Mouse (Mus musculus) kidney, postnatal 0 days (tissue): ENCODE results near the gene Cnpy1. TPM values are rescaled to one million over a fixed set of nuclear protein-coding genes. Genes with fewer than 3 reads are reported as not detected.

Experiments
- ATAC-seq: fragments of 200-750 bp; cut with Nextera tagmentation; replicated peaks from 2 replicates; pipeline ENCODE4 v1.8.0; 2017; ENCODE audit warnings: low read depth, moderate number of reproducible peaks, moderate TSS enrichment, moderate library complexity; ENCODE audit not compliant: low FRiP score
- DNase-seq: peaks from one replicate; pipeline ENCODE4 v3.0.0-alpha.2; 2016; ENCODE audit warnings: low spot score
- H3K27ac ChIP-seq: fragments of 300-500 bp; sonication (generic); 2 replicates; pipeline ENCODE4 v1.5.1; 2014; ENCODE audit warnings: mild to moderate bottlenecking
- H3K27me3 ChIP-seq: fragments of 300-500 bp; sonication (generic); 2 replicates; pipeline ENCODE4 v1.6.1; 2014; ENCODE audit warnings: low read length, mixed read lengths; ENCODE audit not compliant: insufficient read depth
- H3K36me3 ChIP-seq: fragments of 300-500 bp; sonication (generic); 2 replicates; pipeline ENCODE4 v1.6.1; 2014; ENCODE audit warnings: low read length, mixed read lengths; ENCODE audit not compliant: insufficient read depth
- H3K4me1 ChIP-seq: fragments of 300-500 bp; sonication (generic); replicated peaks from 2 replicates; pipeline ENCODE4 v1.6.1; 2014; ENCODE audit warnings: antibody characterized with exemption, low read length, mixed read lengths; ENCODE audit not compliant: insufficient read depth
- H3K4me2 ChIP-seq: fragments of 300-500 bp; sonication (generic); 2 replicates; pipeline ENCODE4 v1.6.1; 2014; ENCODE audit warnings: mild to moderate bottlenecking, low read length, moderate library complexity, mixed read lengths
- H3K4me3 ChIP-seq: fragments of 300-500 bp; sonication (generic); replicated peaks from 2 replicates; pipeline ENCODE4 v1.5.1; 2014; ENCODE audit warnings: low read depth, low read length
- H3K9ac ChIP-seq: fragments of 300-500 bp; sonication (generic); 2 replicates; pipeline ENCODE4 v1.6.1; 2014; ENCODE audit warnings: low read depth, low read length
- H3K9me3 ChIP-seq: fragments of 300-500 bp; sonication (generic); replicated peaks from 2 replicates; pipeline ENCODE4 v1.6.1; 2016; ENCODE audit warnings: low read length, inconsistent platforms, mixed read lengths
- CTCF ChIP-seq: IDR thresholded peaks from 2 replicates; pipeline ENCODE4 v1.5.1; 2016; ENCODE audit warnings: antibody characterized with exemption, low read depth, mild to moderate bottlenecking, moderate library complexity
- WGBS: fragments of 180-500 bp; shearing (Covaris S2); extraction: QIAGEN DNeasy Blood & Tissue Kit; methylation state at CpG from one replicate; pipeline ENCODE4 v1.1.7; 2014; 5-methylcytosine and 5-hydroxymethylcytosine counted together
- polyA plus RNA-seq: library from polyadenylated mRNA; unstranded; fragments of >200 nt; fragmentation: Nextera tagmentation; extraction: Ambion mirVana; gene quantifications from 2 replicates; pipeline ENCODE4 v1.2.1, GENCODE M21; 2015

The Cnpy1 gene
- polyA plus RNA-seq, 1 experiment from 2014 or later, result 0.08 TPM

GRCm38 (mm10) chr5:28236098-28236497, 9.5 kb downstream of the Cnpy1 start:
- H3K9me3 ChIP-seq, result no peaks in the 10 kb centered on the region
- no peak overlapping the region for H3K4me2 ChIP-seq
- H3K27me3 ChIP-seq, result no peaks in the 10 kb centered on the region
- peak; percentile 18 for DNase-seq
- no peak overlapping the region for H3K27ac ChIP-seq
- H3K4me1 ChIP-seq, result no peaks in the 10 kb centered on the region
- WGBS, result 24% methylated on average over 6 of the region's 6 CpGs
- H3K9ac ChIP-seq, result no peak overlapping the region
- no peak overlapping the region for H3K4me3 ChIP-seq
- ATAC-seq, result no peak
- no peak for TF ChIP-seq CTCF
- H3K36me3 ChIP-seq, result no peaks in the 10 kb centered on the region

DNA sequence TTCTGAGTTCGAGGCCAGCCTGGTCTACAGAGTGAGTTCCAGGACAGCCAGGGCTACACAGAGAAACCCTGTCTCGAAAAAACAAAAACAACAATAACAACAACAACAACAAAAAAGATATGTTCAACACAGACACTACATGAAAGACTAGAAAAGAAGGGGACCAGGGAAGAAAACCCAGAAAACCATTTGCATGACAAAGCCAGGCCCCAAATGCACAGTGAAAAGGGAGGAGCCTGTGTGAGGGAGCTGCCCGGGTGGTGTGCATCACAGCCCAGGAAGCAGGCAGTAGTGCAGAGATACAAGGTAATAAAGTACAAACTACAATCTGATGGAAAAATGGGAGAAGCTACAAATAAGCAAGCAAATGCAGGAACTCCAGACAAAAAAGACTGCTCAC, 13.5 kb downstream of the Cnpy1 start:
- DNase-seq (no peak), ATAC-seq (no peak)
- no peak overlapping the region for H3K9ac ChIP-seq
- H3K27me3 ChIP-seq, result no peaks in the 10 kb centered on the region
- H3K4me1 ChIP-seq, result no peaks in the 10 kb centered on the region
- H3K4me2 ChIP-seq, result no peak overlapping the region
- no peaks in the 10 kb centered on the region for H3K9me3 ChIP-seq
- no peaks in the 10 kb centered on the region for H3K36me3 ChIP-seq
- no peak for TF ChIP-seq CTCF
- no peak overlapping the region for H3K27ac ChIP-seq
- 70% methylated on average over 3 of the region's 3 CpGs for WGBS
- H3K4me3 ChIP-seq, result no peak overlapping the region

DNA sequence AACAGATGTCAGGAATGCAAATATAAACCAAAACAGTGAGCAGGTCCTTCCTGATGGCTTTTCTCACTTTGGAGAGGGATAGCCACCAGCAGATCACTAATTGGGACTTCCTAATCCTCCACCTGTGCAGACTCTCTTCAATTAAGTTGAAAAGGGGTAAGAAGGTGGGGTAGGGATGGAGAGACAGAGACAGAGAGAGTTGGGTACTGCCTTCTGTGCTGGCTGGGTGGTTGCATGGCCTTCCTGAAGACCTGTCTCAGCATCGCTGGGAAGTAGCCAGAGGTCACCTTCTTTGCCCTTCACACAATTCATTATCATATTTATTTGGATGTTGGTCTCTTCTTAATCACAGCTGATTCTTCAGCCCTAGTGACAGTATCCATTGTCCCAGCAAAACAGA, 26.0 kb downstream of the Cnpy1 start:
- H3K4me1 ChIP-seq, result no peaks in the 10 kb centered on the region
- no peaks in the 10 kb centered on the region for H3K36me3 ChIP-seq
- no peak overlapping the region for H3K9ac ChIP-seq
- 73% methylated on average over 1 of the region's 1 CpGs for WGBS
- no peak for ATAC-seq
- H3K27me3 ChIP-seq, result no peaks in the 10 kb centered on the region
- no peak overlapping the region for H3K4me2 ChIP-seq
- no peak overlapping the region for H3K27ac ChIP-seq
- H3K4me3 ChIP-seq, result no peak overlapping the region
- H3K9me3 ChIP-seq, result no peaks in the 10 kb centered on the region
- TF ChIP-seq CTCF, result no peak
- DNase-seq, result no peak

- H3K9me3 ChIP-seq, result no peaks in the 10 kb centered on the region
- ATAC-seq, result no peak
- no peaks in the 10 kb centered on the region for H3K36me3 ChIP-seq
- no peak overlapping the region for H3K9ac ChIP-seq
- H3K27ac ChIP-seq, result no peak overlapping the region
- 64% methylated on average over 2 of the region's 2 CpGs for WGBS
- no peaks in the 10 kb centered on the region for H3K4me1 ChIP-seq
- H3K4me2 ChIP-seq, result no peak overlapping the region
- no peak for TF ChIP-seq CTCF
- no peak overlapping the region for H3K4me3 ChIP-seq
- peaks cover 42% of the 10 kb centered on the region for H3K27me3 ChIP-seq
- no peak for DNase-seq
Observed at GRCm38 (mm10) chr5:28213441-28213840, 32.2 kb downstream of the Cnpy1 start.

- H3K27me3 ChIP-seq, result peaks cover 55% of the 10 kb centered on the region
- no peak for TF ChIP-seq CTCF
- no peak overlapping the region for H3K4me2 ChIP-seq
- H3K4me1 ChIP-seq, result no peaks in the 10 kb centered on the region
- 2% methylated on average over 15 of the region's 15 CpGs for WGBS
- ATAC-seq (no peak), DNase-seq (no peak)
- no peaks in the 10 kb centered on the region for H3K36me3 ChIP-seq
- H3K9ac ChIP-seq, result no peak overlapping the region
- H3K4me3 ChIP-seq, result no peak overlapping the region
- no peak overlapping the region for H3K27ac ChIP-seq
- H3K9me3 ChIP-seq, result no peaks in the 10 kb centered on the region
Observed at GRCm38 (mm10) chr5:28211651-28212310, 33.8 kb downstream of the Cnpy1 start.

DNA sequence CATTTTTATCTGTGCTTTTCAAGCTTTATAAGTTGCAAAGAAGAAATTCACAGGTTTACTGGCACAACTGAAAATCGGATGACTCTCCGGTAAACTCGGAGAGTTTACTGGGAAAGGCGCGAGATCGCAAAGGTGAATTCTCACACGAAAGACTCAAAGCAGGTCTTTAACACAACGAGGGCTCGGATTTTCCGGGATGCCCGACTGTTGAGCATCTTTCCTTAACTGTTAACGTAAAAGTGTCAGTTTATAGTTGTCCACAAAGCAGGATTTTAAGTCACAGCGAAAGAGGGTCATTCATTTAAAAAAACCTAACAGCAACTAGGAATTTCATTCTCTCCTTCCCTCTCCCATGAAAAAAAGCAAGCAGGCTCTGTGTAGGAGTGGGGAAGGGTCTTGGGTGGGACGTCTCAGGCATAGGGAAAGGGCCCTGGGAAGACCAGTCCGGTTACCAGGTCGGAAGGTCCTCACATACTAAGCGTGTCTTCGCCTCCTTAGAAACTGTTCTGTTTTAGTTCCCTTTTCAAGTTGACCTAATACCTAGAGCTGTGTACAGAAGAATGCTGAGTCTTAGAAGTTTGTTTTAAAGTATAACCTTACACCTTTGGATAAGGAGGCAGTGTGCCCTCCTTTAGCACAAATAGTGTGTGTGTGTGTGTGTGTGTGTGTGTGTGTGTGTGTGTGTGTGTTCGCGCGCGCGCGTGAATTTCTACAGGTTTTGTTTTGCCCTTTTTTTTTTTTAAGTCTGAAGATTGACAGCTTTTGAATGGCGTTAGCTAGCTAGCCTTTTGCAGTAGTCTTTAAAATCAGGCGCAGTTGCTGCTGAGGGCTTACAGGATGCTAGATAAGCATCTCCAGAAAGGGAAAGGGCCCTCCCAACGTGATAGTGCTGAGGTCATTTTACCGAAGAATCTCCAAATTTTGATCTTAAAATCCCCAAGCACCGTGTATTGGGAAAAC, 34.7 kb downstream of the Cnpy1 start:
- 2% methylated on average over 29 of the region's 29 CpGs for WGBS
- no peaks in the 10 kb centered on the region for H3K36me3 ChIP-seq
- H3K4me1 ChIP-seq, result no peaks in the 10 kb centered on the region
- DNase-seq, result peak; percentile 9
- no peak overlapping the region for H3K4me2 ChIP-seq
- no peaks in the 10 kb centered on the region for H3K9me3 ChIP-seq
- no peak overlapping the region; the same call in 1 of the 2 replicates for H3K4me3 ChIP-seq
- H3K9ac ChIP-seq, result no peak overlapping the region
- H3K27me3 ChIP-seq, result peaks cover 61% of the 10 kb centered on the region
- TF ChIP-seq CTCF, result no peak
- H3K27ac ChIP-seq, result no peak overlapping the region
- no peak for ATAC-seq
